In genomic region chr17:21488760-21489499, GRCm38 (mm10) we compare ENCODE assay signal across 8 mouse cellular contexts. TPM values are rescaled to one million over a fixed set of nuclear protein-coding genes. Genes with fewer than 3 reads are reported as not detected.
A peak's percentile ranks its signal among the peaks of the same experiment; 100 is the strongest.
DNase-seq lines count a peak whose midpoint lies in the region; ATAC-seq and TF ChIP-seq lines count a peak whose summit lies in the region.

Gene Zfp53, plus strand, starts transcription at chr17:21488998.

- peaks cover 5% of the 10 kb centered on the region; the same call in 1 of the 2 replicates for H3K4me1 ChIP-seq in embryonic facial prominence, embryonic 13.5 days
- peaks cover 3% of the 10 kb centered on the region; the same call in 1 of the 2 replicates for H3K4me1 ChIP-seq in kidney, adult 2 months (ENCODE audit: control insufficient read depth, insufficient read depth, low read length)
- 0 out of 2 replicates have a peak, but pooled peaks cover 3% of the 10 kb centered on the region for H3K4me1 ChIP-seq in limb, embryonic 12.5 days (replicated peaks)
- peaks cover 9% of the 10 kb centered on the region for H3K4me1 ChIP-seq in midbrain, embryonic 15.5 days
- no peaks in the 10 kb centered on the region; the same call in 1 of the 2 replicates for H3K4me1 ChIP-seq in spleen, adult 2 months (ENCODE audit: control insufficient read depth, insufficient read depth, insufficient read length)

- ATAC-seq in embryonic facial prominence, embryonic 13.5 days (ENCODE audit: insufficient number of reproducible peaks, insufficient read depth, low FRiP score, low TSS enrichment, low read depth): peak; percentile 98
- ATAC-seq in limb, embryonic 12.5 days (ENCODE audit: insufficient number of reproducible peaks, insufficient read depth, low FRiP score, low TSS enrichment, low read depth): peak; percentile 100
- peak; percentile 100 for ATAC-seq in midbrain, embryonic 15.5 days (replicated peaks)

- no peaks in the 10 kb centered on the region for H3K27me3 ChIP-seq in embryonic facial prominence, embryonic 13.5 days
- H3K27me3 ChIP-seq in kidney, adult 2 months (replicated peaks; ENCODE audit: control insufficient read depth, insufficient read depth, low read length): no peaks in the 10 kb centered on the region
- no peaks in the 10 kb centered on the region for H3K27me3 ChIP-seq in limb, embryonic 12.5 days
- no peaks in the 10 kb centered on the region for H3K27me3 ChIP-seq in midbrain, embryonic 15.5 days (replicated peaks)
- H3K27me3 ChIP-seq in spleen, adult 2 months (ENCODE audit: control insufficient read depth, insufficient read depth, low read length): no peaks in the 10 kb centered on the region

- peak within 1 kb of the TSS; percentile 86 for H3K9ac ChIP-seq in embryonic facial prominence, embryonic 13.5 days
- peak within 1 kb of the TSS; percentile 69 for H3K9ac ChIP-seq in limb, embryonic 12.5 days (replicated peaks)
- peak within 1 kb of the TSS; percentile 83 for H3K9ac ChIP-seq in midbrain, embryonic 15.5 days

- under 1% methylated on average over 34 of the region's 34 CpGs for WGBS in embryonic facial prominence, embryonic 13.5 days
- WGBS in kidney, adult 2 months: under 1% methylated on average over 34 of the region's 34 CpGs
- 1% methylated on average over 34 of the region's 34 CpGs for WGBS in limb, embryonic 12.5 days
- WGBS in midbrain, embryonic 15.5 days: 1% methylated on average over 34 of the region's 34 CpGs
- WGBS in spleen, adult 2 months: 2% methylated on average over 34 of the region's 34 CpGs

- TF ChIP-seq POLR2A in kidney, adult 2 months (IDR thresholded peaks at IDR 0.05; ENCODE audit: low read depth, low read length): peak; percentile 53
- TF ChIP-seq POLR2A in spleen, adult 2 months (IDR thresholded peaks at IDR 0.05; ENCODE audit: low read depth, low read length): peak; percentile 74

- peak within 1 kb of the TSS; percentile 71 for H3K27ac ChIP-seq in embryonic facial prominence, embryonic 13.5 days
- H3K27ac ChIP-seq in kidney, adult 2 months (ENCODE audit: insufficient read depth, low read depth, low read length): peak within 1 kb of the TSS; percentile 12; the same call in 1 of the 2 replicates
- H3K27ac ChIP-seq in limb, embryonic 12.5 days: peak within 1 kb of the TSS; percentile 83
- H3K27ac ChIP-seq in midbrain, embryonic 15.5 days: peak within 1 kb of the TSS; percentile 83
- peak within 1 kb of the TSS; percentile 73 for H3K27ac ChIP-seq in spleen, adult 2 months (ENCODE audit: insufficient read depth, low read length)

- peak within 1 kb of the TSS; percentile 71 for H3K4me2 ChIP-seq in embryonic facial prominence, embryonic 13.5 days
- H3K4me2 ChIP-seq in limb, embryonic 12.5 days: peak within 1 kb of the TSS; percentile 64
- peak within 1 kb of the TSS; percentile 79 for H3K4me2 ChIP-seq in midbrain, embryonic 15.5 days

- H3K4me3 ChIP-seq in embryonic facial prominence, embryonic 13.5 days: peak within 1 kb of the TSS; percentile 82
- H3K4me3 ChIP-seq in kidney, adult 2 months (ENCODE audit: insufficient read depth, low read depth, low read length): peak within 1 kb of the TSS; percentile 59
- H3K4me3 ChIP-seq in limb, embryonic 12.5 days (replicated peaks): peak within 1 kb of the TSS; percentile 73
- peak within 1 kb of the TSS; percentile 95 for H3K4me3 ChIP-seq in midbrain, embryonic 15.5 days
- peak within 1 kb of the TSS; percentile 77 for H3K4me3 ChIP-seq in spleen, adult 2 months (ENCODE audit: extremely low read depth, insufficient read depth, insufficient read length)

- H3K9me3 ChIP-seq in embryonic facial prominence, embryonic 13.5 days: no peaks in the 10 kb centered on the region
- no peaks in the 10 kb centered on the region for H3K9me3 ChIP-seq in limb, embryonic 12.5 days
- no peaks in the 10 kb centered on the region for H3K9me3 ChIP-seq in midbrain, embryonic 15.5 days

- 0 out of 2 replicates have a peak, but pooled peaks cover 5% of the 10 kb centered on the region for H3K36me3 ChIP-seq in embryonic facial prominence, embryonic 13.5 days
- no peaks in the 10 kb centered on the region for H3K36me3 ChIP-seq in kidney, adult 2 months (ENCODE audit: control insufficient read depth, insufficient read depth, low read length)
- H3K36me3 ChIP-seq in limb, embryonic 12.5 days: peaks cover 6% of the 10 kb centered on the region; the same call in 1 of the 2 replicates
- no peaks in the 10 kb centered on the region for H3K36me3 ChIP-seq in midbrain, embryonic 15.5 days (replicated peaks)
- peaks cover 2% of the 10 kb centered on the region for H3K36me3 ChIP-seq in spleen, adult 2 months (ENCODE audit: control insufficient read depth, insufficient read depth, low read length)

- peak; percentile 91 for DNase-seq in 3134 (ENCODE audit: extremely low read depth, insufficient read length, low spot score)
- peak; percentile 90 to 91 for DNase-seq in adrenal gland, postnatal 36 days
- DNase-seq in heart, adult 18-20 months: peak; percentile 93 to 95
- peak; percentile 95 for DNase-seq in kidney, adult 2 months
- DNase-seq in spleen, adult 2 months (ENCODE audit: low read depth in 1 of 2, low spot score in 2 of 2): peak; percentile 70 to 84

- TF ChIP-seq CTCF in kidney, adult 2 months (conservative IDR thresholded peaks at IDR 0.05; ENCODE audit: insufficient read depth, insufficient read length, low read depth, low read length): no peak
- no peak for TF ChIP-seq CTCF in spleen, adult 2 months (IDR thresholded peaks at IDR 0.05; ENCODE audit: extremely low read depth, insufficient read depth, insufficient read length, insufficient replicate concordance)

RNA-seq across cellular contexts. Expression of gene Zfp53, which starts in this region (rescaled TPM):
- total RNA-seq in adrenal gland, postnatal 36 days (2021): 1 to 10 TPM; 3.5 to 3.9 TPM
- polyA plus RNA-seq in embryonic facial prominence, embryonic 13.5 days (2015; fragmentation: Nextera tagmentation; extraction: Ambion mirVana): 9.5 and 10.5 TPM in 2 replicates
- total RNA-seq in heart, adult 18-20 months (2021): 1 to 10 TPM; 2.1 to 2.4 TPM
- polyA plus RNA-seq in kidney, adult 2 months (2012; rRNA removed): 1.0 and 1.2 TPM in 2 replicates
- polyA plus RNA-seq in limb, embryonic 12.5 days (2016; fragmentation: Nextera tagmentation; extraction: Ambion mirVana): 9.6 TPM in 2 replicates
- polyA plus RNA-seq in midbrain, embryonic 15.5 days (2015; fragmentation: Nextera tagmentation; extraction: Ambion mirVana): 10.5 and 11.1 TPM in 2 replicates
- polyA plus RNA-seq in spleen, adult 2 months (2012; rRNA removed): 2.2 TPM in 2 replicates

Comparison
In these comparisons a context has a peak if more than half of its experiments do, and no peak if none do; other contexts are left out.
1. Peak in every context shown above with its lines: DNase-seq, ATAC-seq, H3K4me3 ChIP-seq and H3K27ac ChIP-seq.
2. H3K27ac ChIP-seq: peak in every context shown above with its lines; median percentile 83 in limb, embryonic 12.5 days; 83 in midbrain, embryonic 15.5 days; 73 in spleen, adult 2 months; 71 in embryonic facial prominence, embryonic 13.5 days; 12 in kidney, adult 2 months.